Mouse (Mus musculus) midbrain, postnatal 0 days (tissue): Measurements from ENCODE around the gene Xylt2. TPM values are rescaled to one million over a fixed set of nuclear protein-coding genes. Genes with fewer than 3 reads are reported as not detected.

ENCODE experiments used
- ATAC-seq: fragments of 200-750 bp; cut with Nextera tagmentation; 2 replicates; pipeline ENCODE4 v1.8.0; 2017; ENCODE audit warnings: moderate number of reproducible peaks, mild to moderate bottlenecking, moderate TSS enrichment, moderate library complexity; ENCODE audit not compliant: low FRiP score
- DNase-seq: peaks from one replicate; pipeline ENCODE4 v3.0.0-alpha.2; 2015; ENCODE audit warnings: low spot score
- H3K27ac ChIP-seq: fragments of 300-500 bp; sonication (generic); 2 replicates; pipeline ENCODE4 v1.5.1; 2014; ENCODE audit warnings: low read depth, mild to moderate bottlenecking, low read length, mixed read lengths
- H3K27me3 ChIP-seq: fragments of 300-500 bp; sonication (generic); 2 replicates; pipeline ENCODE4 v1.6.1; 2014; ENCODE audit warnings: low read length, control low read depth, mixed read lengths; ENCODE audit not compliant: insufficient read depth
- H3K36me3 ChIP-seq: fragments of 300-500 bp; sonication (generic); 2 replicates; pipeline ENCODE4 v1.6.1; 2014; ENCODE audit warnings: low read length, control low read depth, mixed read lengths; ENCODE audit not compliant: insufficient read depth
- H3K4me1 ChIP-seq: fragments of 300-500 bp; sonication (generic); 2 replicates; pipeline ENCODE4 v1.6.1; 2014; ENCODE audit warnings: mild to moderate bottlenecking, control low read depth, antibody characterized with exemption, low read length, mixed read lengths; ENCODE audit not compliant: insufficient read depth
- H3K4me2 ChIP-seq: fragments of 300-500 bp; sonication (generic); 2 replicates; pipeline ENCODE4 v1.6.1; 2014; ENCODE audit warnings: low read depth, mild to moderate bottlenecking, low read length, mixed read lengths; ENCODE audit not compliant: poor library complexity, severe bottlenecking
- H3K4me3 ChIP-seq: fragments of 300-500 bp; sonication (generic); 2 replicates; pipeline ENCODE4 v1.5.1; 2014; ENCODE audit warnings: low read depth, mild to moderate bottlenecking, low read length, moderate library complexity
- H3K9ac ChIP-seq: fragments of 300-500 bp; sonication (generic); replicated peaks from 2 replicates; pipeline ENCODE4 v1.6.1; 2014; ENCODE audit warnings: mild to moderate bottlenecking, low read length, moderate library complexity, mixed read lengths; ENCODE audit not compliant: poor library complexity, severe bottlenecking
- H3K9me3 ChIP-seq: fragments of 300-500 bp; sonication (generic); 2 replicates; pipeline ENCODE4 v1.6.1; 2016; ENCODE audit warnings: low read length, control low read depth
- CTCF ChIP-seq: IDR thresholded peaks from 2 replicates; pipeline ENCODE4 v1.5.1; 2016; ENCODE audit warnings: antibody characterized with exemption, mild to moderate bottlenecking
- WGBS: fragments of 180-500 bp; shearing (Covaris S2); extraction: QIAGEN DNeasy Blood & Tissue Kit; methylation state at CpG from one replicate; pipeline ENCODE4 v1.1.7; 2014; 5-methylcytosine and 5-hydroxymethylcytosine counted together
- polyA plus RNA-seq: library from polyadenylated mRNA; unstranded; fragments of >200 nt; fragmentation: Nextera tagmentation; extraction: Ambion mirVana; gene quantifications from 2 replicates; pipeline ENCODE4 v1.2.1, GENCODE M21; 2015
- total RNA-seq: library from RNA; depleted of rRNA; stranded (reverse); fragments of >200 nt; gene quantifications from 2 replicates; pipeline ENCODE4 v1.2.3, GENCODE M21; 2014

Xylt2 gene
- total and polyA plus RNA-seq, 2 experiments from 2014 or later = 10.2 to 45.8 TPM

- WGBS = 87% methylated on average over 4 of the region's 4 CpGs
- DNase-seq = no peak
These were observed 4.3 kb upstream of the Xylt2 start for GRCm38 (mm10) chr11:94681640-94682039.

GRCm38 (mm10) chr11:94680639-94681038 lies 3.3 kb upstream of the Xylt2 start:
- Histone ChIP-seq H3K9me3 (no peaks in the 10 kb centered on the region), H3K27me3 (no peaks in the 10 kb centered on the region), H3K9ac (no peak overlapping the region), H3K4me2 (no peak overlapping the region), H3K36me3 (no peaks in the 10 kb centered on the region), H3K4me3 (no peak overlapping the region), H3K27ac (no peak overlapping the region), H3K4me1 (peaks cover 8% of the 10 kb centered on the region)
- TF ChIP-seq CTCF = peak; percentile 27
- ATAC-seq = no peak
- no peak for DNase-seq

More at GRCm38 (mm10) chr11:94681640-94682039, 4.3 kb upstream of the Xylt2 start:
- H3K9ac ChIP-seq = no peak overlapping the region
- H3K4me3 ChIP-seq = no peak overlapping the region
- no peaks in the 10 kb centered on the region for H3K4me1 ChIP-seq
- TF ChIP-seq CTCF = no peak
- no peaks in the 10 kb centered on the region for H3K36me3 ChIP-seq
- no peak for ATAC-seq
- no peaks in the 10 kb centered on the region for H3K27me3 ChIP-seq
- no peak overlapping the region for H3K4me2 ChIP-seq
- H3K27ac ChIP-seq = no peak overlapping the region
- H3K9me3 ChIP-seq = no peaks in the 10 kb centered on the region

DNA sequence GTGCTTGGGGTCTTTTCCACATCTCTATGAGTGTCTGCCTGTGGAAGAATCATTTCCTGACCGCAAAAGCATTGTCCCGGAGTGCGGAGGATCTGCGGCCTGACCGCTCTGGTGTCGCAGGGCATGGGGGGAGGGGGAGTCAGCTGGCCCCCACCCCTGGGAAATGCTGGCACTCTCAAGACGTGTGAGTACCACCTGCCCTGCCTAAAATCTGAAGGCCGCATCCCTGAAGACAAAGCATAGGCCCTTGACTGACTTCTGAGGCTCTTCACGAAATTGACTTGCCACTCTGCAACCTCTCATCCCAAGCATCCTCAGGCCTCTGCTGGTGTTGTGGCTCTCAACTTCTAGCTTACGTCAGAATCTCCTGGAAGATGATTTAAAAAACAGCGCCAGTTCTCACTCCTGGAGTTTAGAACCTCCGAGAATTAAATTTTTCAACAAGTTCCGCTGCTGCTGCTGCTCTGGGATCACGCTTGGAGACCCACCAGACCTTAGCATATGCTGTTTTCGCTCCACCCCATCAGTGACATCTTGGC lies 361 bp upstream of the Xylt2 start:
- Histone ChIP-seq H3K9ac (peak overlapping the region; percentile 91), H3K4me3 (peak overlapping the region; percentile 95), H3K27ac (peak overlapping the region; percentile 86), H3K9me3 (no peaks in the 10 kb centered on the region), H3K4me2 (peak overlapping the region; percentile 85), H3K36me3 (no peaks in the 10 kb centered on the region), H3K4me1 (peaks cover 15% of the 10 kb centered on the region), H3K27me3 (no peaks in the 10 kb centered on the region)
- DNase-seq (peak; percentile 14), ATAC-seq (no peak)
- WGBS = 26% methylated on average over 15 of the region's 15 CpGs
- no peak for TF ChIP-seq CTCF

DNA sequence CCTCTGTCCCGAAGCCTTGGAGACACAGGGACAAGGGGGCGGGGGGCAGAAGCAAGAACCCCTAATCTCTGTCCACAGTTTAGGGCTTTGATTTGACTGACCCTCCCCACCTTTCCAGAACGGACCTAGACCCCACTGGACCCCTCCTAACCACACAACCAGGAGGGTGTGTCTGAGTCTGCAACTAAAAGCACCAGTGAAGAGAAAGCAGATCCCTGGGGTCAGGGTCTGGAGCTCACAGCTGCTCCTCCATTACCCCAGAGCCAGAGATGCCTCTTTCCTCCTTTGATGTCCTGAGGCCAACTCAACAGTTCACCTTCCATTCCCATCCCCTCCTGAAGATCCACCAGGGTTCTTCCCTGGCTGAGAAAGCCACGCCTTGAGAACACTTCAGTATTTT lies 1.0 kb downstream of the Xylt2 start:
- peak overlapping the region; percentile 85 for H3K4me2 ChIP-seq
- no peaks in the 10 kb centered on the region for H3K27me3 ChIP-seq
- DNase-seq (no peak), ATAC-seq (no peak)
- H3K9ac ChIP-seq = peak overlapping the region; percentile 91
- H3K4me1 ChIP-seq = peaks cover 15% of the 10 kb centered on the region
- no peaks in the 10 kb centered on the region for H3K36me3 ChIP-seq
- no peak overlapping the region for H3K27ac ChIP-seq
- 40% methylated on average over 4 of the region's 4 CpGs for WGBS
- H3K4me3 ChIP-seq = peak overlapping the region; percentile 95
- TF ChIP-seq CTCF = no peak
- no peaks in the 10 kb centered on the region for H3K9me3 ChIP-seq

GRCm38 (mm10) chr11:94675446-94675845 lies 1.9 kb downstream of the Xylt2 start:
- no peaks in the 10 kb centered on the region for H3K9me3 ChIP-seq
- no peak overlapping the region for H3K27ac ChIP-seq
- H3K27me3 ChIP-seq = no peaks in the 10 kb centered on the region
- ATAC-seq (no peak), DNase-seq (no peak)
- no peak overlapping the region for H3K4me3 ChIP-seq
- H3K4me2 ChIP-seq = peak overlapping the region; percentile 85; the same call in 1 of the 2 replicates
- 74% methylated on average over 5 of the region's 5 CpGs for WGBS
- no peaks in the 10 kb centered on the region for H3K36me3 ChIP-seq
- H3K4me1 ChIP-seq = peaks cover 15% of the 10 kb centered on the region
- H3K9ac ChIP-seq = no peak overlapping the region
- no peak for TF ChIP-seq CTCF

DNA sequence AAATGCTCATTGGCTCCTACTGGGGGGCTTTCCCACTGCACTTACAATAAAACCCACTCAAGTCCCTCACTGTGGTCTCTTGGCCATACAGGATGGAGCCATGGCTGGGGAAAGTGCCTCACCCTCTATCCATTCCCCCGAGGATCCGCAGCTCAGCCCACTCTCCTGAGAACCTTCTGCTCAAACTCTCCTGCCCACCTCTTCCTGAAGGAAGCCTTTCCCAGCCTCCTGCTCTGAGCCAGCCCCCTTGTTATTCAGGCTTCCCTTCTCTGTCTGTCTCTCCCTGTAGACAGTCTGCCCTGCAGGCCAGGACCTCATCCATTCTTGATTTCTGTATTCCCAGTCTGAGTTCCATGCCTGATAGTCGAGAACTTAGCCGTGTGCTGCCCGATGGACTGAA lies 2.3 kb downstream of the Xylt2 start:
- Histone ChIP-seq H3K9ac (0 out of 2 replicates have a peak overlapping the region, but pooled peaks have one; percentile 15), H3K9me3 (no peaks in the 10 kb centered on the region), H3K27me3 (no peaks in the 10 kb centered on the region), H3K36me3 (peaks cover under 1% of the 10 kb centered on the region), H3K4me2 (no peak overlapping the region), H3K27ac (no peak overlapping the region), H3K4me1 (peaks cover 15% of the 10 kb centered on the region), H3K4me3 (no peak overlapping the region)
- DNase-seq (no peak), ATAC-seq (no peak)
- WGBS = 82% methylated on average over 5 of the region's 5 CpGs
- no peak for TF ChIP-seq CTCF
